Mouse (Mus musculus) MEL (cell line): ENCODE measurements around the gene Abcd4. TPM values are rescaled to one million over a fixed set of nuclear protein-coding genes. Genes with fewer than 3 reads are reported as not detected.

Experiments used
- DNase-seq: peaks from one replicate; pipeline ENCODE4 v3.0.0; 2011; ENCODE audit warnings: low read depth, low spot score
- H3K27ac ChIP-seq: 2 replicates; pipeline ENCODE4 v1.5.1; 2012; ENCODE audit warnings: low read depth, mild to moderate bottlenecking, control low read depth, low read length, moderate library complexity; ENCODE audit not compliant: control insufficient read depth
- H3K27me3 ChIP-seq, 2 experiments: fragments of 150-350 bp in 1 of 2; sonication (generic) in 1 of 2; 2 replicates each; pipeline ENCODE4 v1.6.1; 2012; ENCODE audit warnings: low read length in 2 of 2, mild to moderate bottlenecking in 2 of 2, improper control_type of control experiment in 1 of 2, moderate library complexity in 1 of 2; ENCODE audit not compliant: insufficient read depth in 2 of 2, control insufficient read depth in 1 of 2
- H3K36me3 ChIP-seq, 2 experiments: 2 replicates each; pipeline ENCODE4 v1.6.1; 2012 to 2014; ENCODE audit warnings: low read length in 2 of 2, improper control_type of control experiment in 1 of 2, inconsistent platforms in 1 of 2, mild to moderate bottlenecking in 1 of 2; ENCODE audit not compliant: insufficient read depth in 2 of 2, control insufficient read depth in 1 of 2
- H3K4me1 ChIP-seq, 2 experiments: fragments of 150-350 bp in 1 of 2; sonication (generic) in 1 of 2; 2 replicates each; pipeline ENCODE4 v1.6.1; 2012; ENCODE audit warnings: low read length in 2 of 2, improper control_type of control experiment in 1 of 2, mild to moderate bottlenecking in 1 of 2; ENCODE audit not compliant: insufficient read depth in 2 of 2, control insufficient read depth in 1 of 2
- H3K4me3 ChIP-seq, 2 experiments: fragments of 150-350 bp in 1 of 2; sonication (generic) in 1 of 2; 2 replicates each; pipeline ENCODE4 v1.5.1; 2012; ENCODE audit warnings: low read depth in 2 of 2, low read length in 2 of 2, mild to moderate bottlenecking in 2 of 2, moderate library complexity in 2 of 2, control low read depth in 1 of 2, improper control_type of control experiment in 1 of 2; ENCODE audit not compliant: control insufficient read depth in 1 of 2, insufficient read depth in 1 of 2
- H3K79me2 ChIP-seq: 2 replicates; pipeline ENCODE4 v1.6.1; 2012; ENCODE audit warnings: mild to moderate bottlenecking, low read length, moderate library complexity; ENCODE audit not compliant: control insufficient read depth, poor library complexity, insufficient read depth
- H3K9ac ChIP-seq: 2 replicates; pipeline ENCODE4 v1.6.1; 2012; ENCODE audit warnings: low read depth, mild to moderate bottlenecking, control low read depth, low read length, moderate library complexity; ENCODE audit not compliant: control insufficient read depth, poor library complexity, severe bottlenecking
- H3K9me3 ChIP-seq: fragments of 150-350 bp; sonication (generic); replicated peaks from 2 replicates; pipeline ENCODE4 v1.6.1; 2012; ENCODE audit warnings: mild to moderate bottlenecking, low read length, improper control_type of control experiment, moderate library complexity; ENCODE audit not compliant: insufficient read depth
- BHLHE40 ChIP-seq: IDR thresholded peaks from 2 replicates; pipeline ENCODE4 v1.6.1; 2012; ENCODE audit warnings: low read depth, mild to moderate bottlenecking, inconsistent platforms, low read length, improper control_type of control experiment, borderline replicate concordance
- CHD2 ChIP-seq: IDR thresholded peaks from 2 replicates; pipeline ENCODE4 v1.6.1; 2011; ENCODE audit warnings: low read length, improper control_type of control experiment
- CTCF ChIP-seq, 3 experiments: IDR thresholded peaks in 2 of 3; conservative IDR thresholded peaks in 1 of 3; 2 replicates each; pipeline ENCODE4 v1.5.1; 2011 to 2012; ENCODE audit warnings: low read length in 3 of 3, low read depth in 2 of 3, mild to moderate bottlenecking in 2 of 3, improper control_type of control experiment in 1 of 3, inconsistent platforms in 1 of 3, mixed read lengths in 1 of 3, moderate library complexity in 1 of 3; ENCODE audit not compliant: control insufficient read depth in 1 of 3, insufficient read depth in 1 of 3, poor library complexity in 1 of 3, severe bottlenecking in 1 of 3
- ELF1 ChIP-seq: IDR thresholded peaks from 2 replicates; pipeline ENCODE4 v1.6.1; 2014; ENCODE audit warnings: low read depth, mild to moderate bottlenecking, inconsistent platforms, low read length, improper control_type of control experiment, moderate library complexity
- ETS1 ChIP-seq: IDR thresholded peaks from 2 replicates; pipeline ENCODE4 v1.6.1; 2012; ENCODE audit warnings: low read depth, mild to moderate bottlenecking, inconsistent platforms, low read length, improper control_type of control experiment, moderate library complexity
- JUND ChIP-seq: IDR thresholded peaks from 2 replicates; pipeline ENCODE4 v1.6.1; 2011; ENCODE audit warnings: low read depth, mild to moderate bottlenecking, improper control_type of control experiment, low read length
- KAT2A ChIP-seq: conservative IDR thresholded peaks from 2 replicates; pipeline ENCODE4 v1.6.1; 2012; ENCODE audit warnings: low read depth, low read length, improper control_type of control experiment, inconsistent platforms
- MAFK ChIP-seq: IDR thresholded peaks from 2 replicates; pipeline ENCODE4 v1.6.1; 2011; ENCODE audit warnings: low read depth, mild to moderate bottlenecking, low read length, improper control_type of control experiment, borderline replicate concordance
- NRF1 ChIP-seq: IDR thresholded peaks from 2 replicates; pipeline ENCODE4 v1.6.1; 2014; ENCODE audit warnings: low read depth, mild to moderate bottlenecking, inconsistent platforms, low read length, improper control_type of control experiment, moderate library complexity; ENCODE audit not compliant: poor library complexity, insufficient read depth, severe bottlenecking
- POLR2AphosphoS2 ChIP-seq: IDR thresholded peaks from 2 replicates; pipeline ENCODE4 v1.6.1; 2011; ENCODE audit warnings: low read length, improper control_type of control experiment
- POLR2AphosphoS5 ChIP-seq: IDR thresholded peaks from 2 replicates; pipeline ENCODE4 v1.6.1; 2012; ENCODE audit warnings: low read depth, borderline replicate concordance, mild to moderate bottlenecking, inconsistent platforms, low read length, moderate library complexity, mixed read lengths
- RCOR1 ChIP-seq: IDR thresholded peaks from 2 replicates; pipeline ENCODE4 v1.6.1; 2012; ENCODE audit warnings: low read depth, mild to moderate bottlenecking, inconsistent platforms, low read length, improper control_type of control experiment
- SIN3A ChIP-seq: IDR thresholded peaks from 2 replicates; pipeline ENCODE4 v1.6.1; 2012; ENCODE audit warnings: low read length, improper control_type of control experiment, inconsistent platforms
- SMC3 ChIP-seq: IDR thresholded peaks from 2 replicates; pipeline ENCODE4 v1.6.1; 2011; ENCODE audit warnings: low read depth, low read length, improper control_type of control experiment
- USF1 ChIP-seq: IDR thresholded peaks from 2 replicates; pipeline ENCODE4 v1.6.1; 2014; ENCODE audit warnings: low read depth, mild to moderate bottlenecking, inconsistent platforms, low read length, improper control_type of control experiment, moderate library complexity
- ZKSCAN1 ChIP-seq: IDR thresholded peaks from 2 replicates; pipeline ENCODE4 v1.6.1; 2012; ENCODE audit warnings: low read depth, mild to moderate bottlenecking, inconsistent platforms, low read length, improper control_type of control experiment, moderate library complexity
- ZNF384 ChIP-seq: IDR thresholded peaks from 2 replicates; pipeline ENCODE4 v1.6.1; 2012; ENCODE audit warnings: low read depth, mild to moderate bottlenecking, inconsistent platforms, low read length, improper control_type of control experiment
- polyA plus RNA-seq, 2 experiments: library from polyadenylated mRNA; stranded (reverse) in 1 of 2; unstranded in 1 of 2; fragments of >175 nt in 1 of 2; fragments of >200 nt in 1 of 2; gene quantifications; 2 replicates each; pipeline versions ENCODE4 v1.2.1 to v1.2.4; 2012; ENCODE audit warnings: low replicate concordance in 2 of 2, low read depth in 1 of 2; ENCODE audit not compliant: insufficient read length in 2 of 2, insufficient read depth in 1 of 2, missing spikeins in 1 of 2
- total RNA-seq: library from RNA; depleted of rRNA; stranded (reverse); fragments of 300-350 nt; gene quantifications from 2 replicates; pipeline ENCODE4 v1.2.3, GENCODE M21; 2012

Abcd4 gene
- total and polyA plus RNA-seq, 3 experiments: 3.5 to 7.1 TPM; not detected in 1

DNA sequence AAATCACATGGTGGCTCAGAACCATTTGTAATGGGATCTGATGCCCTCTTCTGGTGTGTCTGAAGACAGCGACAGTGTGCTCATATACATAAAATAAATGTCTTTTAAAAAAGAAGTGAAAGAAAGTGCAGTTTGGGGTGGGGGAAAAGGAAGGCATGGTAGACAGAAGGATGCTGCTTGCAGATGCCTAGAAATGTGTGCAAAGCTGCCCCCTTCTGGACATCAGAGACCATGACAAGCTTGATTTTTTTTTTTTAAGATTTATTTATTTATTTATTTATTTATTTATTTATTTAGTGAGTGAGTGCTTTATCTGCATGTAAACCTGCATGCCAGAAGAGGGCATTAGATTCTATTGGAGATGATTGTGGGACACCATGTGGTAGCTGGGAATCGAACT, 35.9 kb downstream of the Abcd4 start:
- no peaks in the 10 kb centered on the region for H3K9me3 ChIP-seq

DNA sequence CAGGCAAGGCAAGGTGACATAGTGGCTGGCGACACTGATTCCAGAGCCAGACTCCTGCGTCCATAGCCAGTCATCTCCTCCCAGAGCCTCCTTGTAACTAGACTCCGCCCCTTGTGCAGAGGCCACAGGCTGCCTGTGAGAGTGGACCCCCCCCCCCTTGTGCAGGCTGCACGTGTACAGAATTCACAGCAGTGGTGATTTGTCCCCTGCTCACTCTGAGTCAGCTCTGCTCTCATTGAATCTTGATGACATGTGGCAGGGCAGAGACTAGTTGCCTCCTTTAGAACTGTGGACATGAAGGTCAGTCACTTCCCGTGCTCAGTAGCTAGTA, 38.8 kb downstream of the Abcd4 start:
- TF ChIP-seq ZKSCAN1: no peak
- TF ChIP-seq NRF1: no peak
- TF ChIP-seq ETS1: no peak
- TF ChIP-seq POLR2AphosphoS5: no peak
- no peak for TF ChIP-seq SMC3
- no peak for TF ChIP-seq BHLHE40
- TF ChIP-seq RCOR1: no peak
- TF ChIP-seq CTCF (IDR thresholded peaks at IDR 0.05 in 2 of 3, conservative IDR thresholded peaks at IDR 0.05 in 1 of 3; ENCODE audit: control insufficient read depth in 1 of 3, insufficient read depth in 1 of 3, low read depth in 2 of 3, low read length in 3 of 3, poor library complexity in 1 of 3, severe bottlenecking in 1 of 3): no peak
- TF ChIP-seq CHD2: no peak
- no peak for TF ChIP-seq JUND
- TF ChIP-seq POLR2AphosphoS2: no peak
- no peak for TF ChIP-seq ELF1
- no peak for TF ChIP-seq USF1
- no peak for TF ChIP-seq MAFK
- TF ChIP-seq KAT2A: no peak
- no peak for TF ChIP-seq SIN3A
- TF ChIP-seq, all 39 proteins: peak for 0
- DNase-seq: no peak
- Histone ChIP-seq H3K27ac (no peak overlapping the region), H3K9ac (no peak overlapping the region), H3K27me3 (peaks cover 1 to 5% of the 10 kb centered on the region in 2 experiments; a peak in 1 of 4 replicates), H3K79me2 (no peaks in the 10 kb centered on the region), H3K4me3 (no peak overlapping the region), H3K36me3 (no peaks in the 10 kb centered on the region), H3K4me1 (no peaks in the 10 kb centered on the region), H3K9me3 (no peaks in the 10 kb centered on the region)

More for the DNA sequence above, 35.9 kb downstream of the Abcd4 start:
- Histone ChIP-seq H3K27me3 (peaks cover 0 to 1% of the 10 kb centered on the region in 2 experiments; a peak in 1 of 4 replicates), H3K79me2 (no peaks in the 10 kb centered on the region), H3K27ac (no peak overlapping the region), H3K9ac (no peak overlapping the region)
- peak in 2 of 3 experiments; percentile 14 to 20; a peak in 2 of 6 replicates for TF ChIP-seq CTCF (IDR thresholded peaks at IDR 0.05 in 2 of 3, conservative IDR thresholded peaks at IDR 0.05 in 1 of 3; ENCODE audit: control insufficient read depth in 1 of 3, insufficient read depth in 1 of 3, low read depth in 2 of 3, low read length in 3 of 3, poor library complexity in 1 of 3, severe bottlenecking in 1 of 3)
- peak; percentile 63 for TF ChIP-seq ZNF384
- no peak for TF ChIP-seq NRF1
- TF ChIP-seq, all 39 proteins: peak for 2
- peak; percentile 19 for DNase-seq
- H3K36me3 ChIP-seq: no peaks in the 10 kb centered on the region
- H3K4me3 ChIP-seq: no peak overlapping the region
- H3K4me1 ChIP-seq: no peaks in the 10 kb centered on the region
